Mouse (Mus musculus) kidney, adult 2 months (tissue): Measurements from ENCODE around the gene Zfp445.
A peak's percentile ranks its signal among the peaks of the same experiment; 100 is the strongest.

ENCODE experiments used
- CTCF ChIP-seq: fragments of 200-500 bp; conservative IDR thresholded peaks from 2 replicates; pipeline ENCODE4 v1.5.1; 2011; ENCODE audit warnings: low read depth, mild to moderate bottlenecking, control low read depth, low read length, moderate library complexity, mixed read lengths; ENCODE audit not compliant: insufficient read depth, insufficient read length
- POLR2A ChIP-seq: fragments of 200-500 bp; IDR thresholded peaks from one replicate; pipeline ENCODE4 v1.6.1; 2011; ENCODE audit warnings: low read depth, low read length, control low read depth

DNA sequence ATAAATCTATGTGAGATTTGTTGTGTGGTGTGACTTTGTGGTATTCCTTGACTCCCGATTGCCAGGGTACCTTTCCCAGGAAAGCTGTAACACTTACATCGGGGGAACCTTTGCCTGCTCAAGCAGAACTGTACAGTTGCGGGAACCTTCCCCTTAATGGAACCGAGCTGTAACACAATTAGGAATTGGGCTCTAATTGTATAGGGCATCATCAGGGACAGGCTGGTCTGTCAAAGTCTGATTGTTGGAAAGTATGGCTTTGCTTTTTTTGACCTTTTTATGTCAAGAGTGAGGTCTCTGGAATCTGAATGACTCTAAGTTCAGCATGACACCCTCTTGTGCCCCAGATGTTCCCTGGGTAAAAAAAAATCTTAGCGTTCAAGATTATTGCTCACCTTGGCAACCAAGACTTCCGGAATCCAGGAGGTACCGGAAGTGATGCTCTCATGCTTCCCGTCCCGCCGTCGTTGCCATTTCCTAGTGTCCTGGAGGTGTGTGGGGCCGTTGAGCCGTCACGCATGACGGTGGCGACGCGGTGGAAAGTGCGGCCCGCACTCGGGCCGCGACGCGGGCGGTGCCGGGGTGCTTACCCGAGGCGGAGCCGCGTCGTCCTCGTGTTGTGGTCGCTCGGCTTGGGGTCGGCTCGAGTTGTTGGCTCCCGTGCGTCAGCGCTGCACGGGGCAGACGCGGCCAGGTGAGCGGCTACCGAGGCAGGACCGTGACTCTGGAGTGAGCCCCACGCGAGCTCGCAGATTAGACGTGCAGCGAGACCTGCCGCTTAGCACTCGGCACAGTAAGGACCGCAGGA is 20.8 kb upstream of the Zfp445 start:
- TF ChIP-seq CTCF: no peak
- peak; percentile 27 for TF ChIP-seq POLR2A
